Mouse (Mus musculus) hindbrain, embryonic 14.5 days (tissue): ENCODE data around the gene Slc25a34. TPM values are rescaled to one million over a fixed set of nuclear protein-coding genes. Genes with fewer than 3 reads are reported as not detected.
A peak's percentile ranks its signal among the peaks of the same experiment; 100 is the strongest.

Experiments
- ATAC-seq: fragments of 200-750 bp; cut with Nextera tagmentation; 2 replicates; pipeline ENCODE4 v1.8.0; 2017; ENCODE audit warnings: moderate number of reproducible peaks, mild to moderate bottlenecking, moderate TSS enrichment, moderate library complexity; ENCODE audit not compliant: low FRiP score
- DNase-seq: peaks from one replicate; pipeline ENCODE4 v3.0.0-alpha.2; 2015; ENCODE audit warnings: low spot score
- H3K27ac ChIP-seq: fragments of 300-500 bp; sonication (generic); 2 replicates; pipeline ENCODE4 v1.5.1; 2014; ENCODE audit warnings: mild to moderate bottlenecking, moderate library complexity
- H3K27me3 ChIP-seq: fragments of 300-500 bp; sonication (generic); 2 replicates; pipeline ENCODE4 v1.6.1; 2014; ENCODE audit warnings: mild to moderate bottlenecking, low read length, mixed read lengths; ENCODE audit not compliant: control insufficient read depth, insufficient read depth
- H3K36me3 ChIP-seq: fragments of 300-500 bp; sonication (generic); replicated peaks from 2 replicates; pipeline ENCODE4 v1.6.1; 2014; ENCODE audit not compliant: control insufficient read depth, insufficient read depth
- H3K4me1 ChIP-seq: fragments of 300-500 bp; sonication (generic); replicated peaks from 2 replicates; pipeline ENCODE4 v1.6.1; 2014; ENCODE audit warnings: antibody characterized with exemption, low read length, mixed read lengths; ENCODE audit not compliant: control insufficient read depth, insufficient read depth
- H3K4me2 ChIP-seq: fragments of 300-500 bp; sonication (generic); replicated peaks from 2 replicates; pipeline ENCODE4 v1.6.1; 2014; ENCODE audit warnings: mild to moderate bottlenecking, moderate library complexity
- H3K4me3 ChIP-seq: fragments of 300-500 bp; sonication (generic); replicated peaks from 2 replicates; pipeline ENCODE4 v1.5.1; 2014; ENCODE audit warnings: mild to moderate bottlenecking, low read length
- H3K9ac ChIP-seq: fragments of 300-500 bp; sonication (generic); 2 replicates; pipeline ENCODE4 v1.6.1; 2014
- H3K9me3 ChIP-seq: fragments of 300-500 bp; sonication (generic); 2 replicates; pipeline ENCODE4 v1.6.1; 2016; ENCODE audit warnings: low read length; ENCODE audit not compliant: control insufficient read depth
- WGBS: fragments of 180-500 bp; shearing (Covaris S2); extraction: QIAGEN DNeasy Blood & Tissue Kit; methylation state at CpG from one replicate; pipeline ENCODE4 v1.1.7; 2014; 5-methylcytosine and 5-hydroxymethylcytosine counted together
- polyA plus RNA-seq: library from polyadenylated mRNA; unstranded; fragments of >200 nt; fragmentation: Nextera tagmentation; extraction: Ambion mirVana; gene quantifications from 2 replicates; pipeline ENCODE4 v1.2.1, GENCODE M21; 2014

Slc25a34 gene
- polyA plus RNA-seq, 1 experiment from 2014 or later: not detected

- Histone ChIP-seq H3K4me1 (peaks cover 12% of the 10 kb centered on the region), H3K4me3 (no peak overlapping the region), H3K9me3 (no peaks in the 10 kb centered on the region), H3K36me3 (peaks cover 19% of the 10 kb centered on the region), H3K27ac (no peak overlapping the region), H3K4me2 (no peak overlapping the region), H3K9ac (no peak overlapping the region), H3K27me3 (no peaks in the 10 kb centered on the region)
- 70% methylated on average over 4 of the region's 4 CpGs for WGBS
- DNase-seq (no peak), ATAC-seq (no peak)
Measured at GRCm38 (mm10) chr4:141659739-141660138, 36.1 kb upstream of the Slc25a34 start.

DNA sequence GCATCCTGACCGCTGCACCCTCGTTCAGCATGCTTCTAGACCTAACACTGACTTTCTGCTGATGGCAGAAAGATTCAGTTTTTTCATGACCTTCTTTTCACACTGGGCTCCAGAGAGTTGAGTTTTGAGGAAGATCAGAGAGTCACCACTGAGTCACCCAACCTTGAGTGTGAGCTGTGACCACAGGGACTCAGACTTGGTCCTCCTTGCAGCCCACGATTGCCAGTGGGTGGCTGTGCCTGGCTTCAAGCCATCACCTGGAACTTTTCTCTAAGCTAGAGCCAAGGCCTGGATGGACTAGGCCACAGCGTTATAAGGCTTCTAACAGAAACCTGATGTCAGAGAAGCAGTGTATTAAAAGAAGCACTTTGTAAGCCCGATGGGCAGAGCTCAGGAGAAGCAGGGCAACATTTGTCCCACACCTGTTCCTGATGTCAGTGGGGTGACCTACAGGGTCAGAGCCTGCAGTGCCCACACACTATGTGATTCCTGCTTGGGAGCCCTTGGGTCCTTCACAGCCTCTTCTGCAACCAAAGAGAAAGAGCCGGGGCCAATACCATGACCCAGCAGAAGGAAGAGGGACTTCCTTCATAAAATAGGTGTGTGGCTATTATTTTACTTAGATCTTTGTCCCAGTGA is 35.3 kb upstream of the Slc25a34 start:
- peaks cover 8% of the 10 kb centered on the region for H3K4me1 ChIP-seq
- no peak overlapping the region for H3K27ac ChIP-seq
- H3K27me3 ChIP-seq: no peaks in the 10 kb centered on the region
- no peak overlapping the region for H3K4me3 ChIP-seq
- no peak overlapping the region for H3K9ac ChIP-seq
- no peak for ATAC-seq
- H3K4me2 ChIP-seq: no peak overlapping the region
- no peaks in the 10 kb centered on the region for H3K9me3 ChIP-seq
- peaks cover 24% of the 10 kb centered on the region for H3K36me3 ChIP-seq
- DNase-seq: no peak
- WGBS: 93% methylated on average over 6 of the region's 6 CpGs

DNA sequence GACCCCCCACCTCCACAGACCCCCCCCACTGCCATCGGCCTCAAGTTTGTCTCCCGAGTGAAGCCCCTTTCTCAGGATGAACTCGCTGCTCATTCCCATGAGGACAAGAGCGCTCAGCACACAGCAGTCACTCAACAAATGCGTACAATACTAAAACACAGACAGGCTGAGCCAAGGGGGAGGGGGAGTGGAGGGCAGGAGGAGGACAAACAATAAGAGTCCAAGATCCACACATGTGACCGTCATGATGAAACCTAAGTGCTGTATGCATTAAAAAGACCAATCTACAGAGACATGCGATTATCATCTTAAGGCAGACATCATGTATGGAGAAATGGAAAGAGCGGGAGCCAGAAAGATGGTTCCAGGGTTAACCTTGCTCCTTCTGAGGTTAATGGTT is 33.3 kb upstream of the Slc25a34 start:
- H3K27me3 ChIP-seq: no peaks in the 10 kb centered on the region
- H3K9ac ChIP-seq: no peak overlapping the region
- H3K27ac ChIP-seq: no peak overlapping the region
- ATAC-seq (no peak), DNase-seq (no peak)
- H3K4me3 ChIP-seq: no peak overlapping the region
- no peak overlapping the region for H3K4me2 ChIP-seq
- no peaks in the 10 kb centered on the region for H3K9me3 ChIP-seq
- peaks cover 29% of the 10 kb centered on the region for H3K36me3 ChIP-seq
- 61% methylated on average over 8 of the region's 8 CpGs for WGBS
- H3K4me1 ChIP-seq: no peaks in the 10 kb centered on the region

- no peak overlapping the region for H3K9ac ChIP-seq
- no peaks in the 10 kb centered on the region for H3K9me3 ChIP-seq
- no peak overlapping the region for H3K4me2 ChIP-seq
- H3K36me3 ChIP-seq: peaks cover 30% of the 10 kb centered on the region
- no peak for DNase-seq
- no peak overlapping the region for H3K4me3 ChIP-seq
- H3K27ac ChIP-seq: no peak overlapping the region
- 0 out of 2 replicates have a peak, but pooled peaks cover 3% of the 10 kb centered on the region for H3K4me1 ChIP-seq
- WGBS: 90% methylated on average over 12 of the region's 12 CpGs
- no peak for ATAC-seq
- no peaks in the 10 kb centered on the region for H3K27me3 ChIP-seq
Measured at GRCm38 (mm10) chr4:141655908-141656608, 32.4 kb upstream of the Slc25a34 start.

- Histone ChIP-seq H3K9me3 (no peaks in the 10 kb centered on the region), H3K9ac (no peak overlapping the region), H3K4me2 (no peak overlapping the region), H3K4me3 (no peak overlapping the region), H3K27ac (peak overlapping the region; percentile 43; the same call in 1 of the 2 replicates), H3K36me3 (peaks cover 17% of the 10 kb centered on the region), H3K27me3 (no peaks in the 10 kb centered on the region), H3K4me1 (0 out of 2 replicates have a peak, but pooled peaks cover 3% of the 10 kb centered on the region)
- ATAC-seq (no peak), DNase-seq (no peak)
- WGBS: 86% methylated on average over 6 of the region's 6 CpGs
Measured at GRCm38 (mm10) chr4:141654509-141654908, 30.9 kb upstream of the Slc25a34 start.

GRCm38 (mm10) chr4:141653813-141654212 is 30.2 kb upstream of the Slc25a34 start:
- H3K4me3 ChIP-seq: no peak overlapping the region
- peaks cover 3% of the 10 kb centered on the region; the same call in 1 of the 2 replicates for H3K4me1 ChIP-seq
- ATAC-seq: no peak
- H3K9ac ChIP-seq: no peak overlapping the region
- no peaks in the 10 kb centered on the region for H3K27me3 ChIP-seq
- no peaks in the 10 kb centered on the region for H3K9me3 ChIP-seq
- peaks cover 17% of the 10 kb centered on the region for H3K36me3 ChIP-seq
- DNase-seq: no peak
- H3K4me2 ChIP-seq: no peak overlapping the region
- H3K27ac ChIP-seq: peak overlapping the region; percentile 43; the same call in 1 of the 2 replicates
- 83% methylated on average over 13 of the region's 13 CpGs for WGBS

DNA sequence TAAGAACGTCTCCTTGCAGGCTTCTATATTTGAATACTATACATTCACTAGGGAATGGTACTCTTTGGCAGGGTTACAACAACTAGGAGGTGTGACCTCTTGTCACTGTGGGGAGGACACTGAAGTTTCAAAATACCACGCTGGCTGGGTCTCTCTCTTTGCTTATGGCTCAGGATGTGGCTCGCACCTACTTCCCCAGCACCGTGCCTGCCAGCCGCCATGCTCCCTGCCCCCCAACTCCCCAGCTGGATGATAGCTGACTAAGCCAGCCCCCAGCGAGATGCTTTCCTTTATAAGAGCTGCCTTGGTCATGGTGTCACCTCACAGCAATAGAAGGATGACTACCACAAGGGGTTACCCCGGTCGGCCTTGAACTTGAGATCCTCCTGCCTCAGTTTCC is 29.4 kb upstream of the Slc25a34 start:
- ATAC-seq (no peak), DNase-seq (no peak)
- no peak overlapping the region for H3K9ac ChIP-seq
- H3K9me3 ChIP-seq: no peaks in the 10 kb centered on the region
- WGBS: 92% methylated on average over 8 of the region's 8 CpGs
- H3K4me1 ChIP-seq: peaks cover 3% of the 10 kb centered on the region; the same call in 1 of the 2 replicates
- no peaks in the 10 kb centered on the region for H3K27me3 ChIP-seq
- no peak overlapping the region for H3K27ac ChIP-seq
- no peak overlapping the region for H3K4me3 ChIP-seq
- H3K4me2 ChIP-seq: no peak overlapping the region
- peaks cover 17% of the 10 kb centered on the region for H3K36me3 ChIP-seq

GRCm38 (mm10) chr4:141651944-141652343 is 28.3 kb upstream of the Slc25a34 start:
- WGBS: 84% methylated on average over 10 of the region's 10 CpGs

GRCm38 (mm10) chr4:141651286-141651685 is 27.7 kb upstream of the Slc25a34 start:
- no peak overlapping the region for H3K4me3 ChIP-seq
- WGBS: 84% methylated on average over 6 of the region's 6 CpGs
- ATAC-seq (no peak), DNase-seq (no peak)
- no peak overlapping the region for H3K4me2 ChIP-seq
- H3K9me3 ChIP-seq: no peaks in the 10 kb centered on the region
- H3K4me1 ChIP-seq: peaks cover 3% of the 10 kb centered on the region; the same call in 1 of the 2 replicates
- peaks cover 15% of the 10 kb centered on the region for H3K36me3 ChIP-seq
- no peak overlapping the region for H3K9ac ChIP-seq
- no peaks in the 10 kb centered on the region for H3K27me3 ChIP-seq
- no peak overlapping the region; the same call in 1 of the 2 replicates for H3K27ac ChIP-seq

More at GRCm38 (mm10) chr4:141651944-141652343, 28.3 kb upstream of the Slc25a34 start:
- Histone ChIP-seq H3K27ac (no peak overlapping the region), H3K4me2 (no peak overlapping the region), H3K4me3 (no peak overlapping the region), H3K4me1 (peaks cover 3% of the 10 kb centered on the region; the same call in 1 of the 2 replicates), H3K9me3 (no peaks in the 10 kb centered on the region), H3K36me3 (peaks cover 17% of the 10 kb centered on the region), H3K27me3 (no peaks in the 10 kb centered on the region), H3K9ac (no peak overlapping the region)
- ATAC-seq (no peak), DNase-seq (no peak)
